Mouse (Mus musculus) stomach, postnatal 0 days (tissue): ENCODE results near the gene Iqch. TPM values are rescaled to one million over a fixed set of nuclear protein-coding genes. Genes with fewer than 3 reads are reported as not detected.

Source experiments
- ATAC-seq: fragments of 200-750 bp; cut with Nextera tagmentation; 2 replicates; pipeline ENCODE4 v1.8.0; 2017; ENCODE audit not compliant: low FRiP score, low TSS enrichment
- DNase-seq: peaks from one replicate; pipeline ENCODE4 v3.0.0-alpha.2; 2016; ENCODE audit warnings: low spot score
- H3K27ac ChIP-seq: fragments of 300-500 bp; sonication (generic); replicated peaks from 2 replicates; pipeline ENCODE4 v1.5.1; 2014; ENCODE audit warnings: mild to moderate bottlenecking, control low read depth
- H3K27me3 ChIP-seq: fragments of 300-500 bp; sonication (generic); 2 replicates; pipeline ENCODE4 v1.6.1; 2014; ENCODE audit warnings: low read length; ENCODE audit not compliant: control insufficient read depth, insufficient read depth
- H3K36me3 ChIP-seq: fragments of 300-500 bp; sonication (generic); 2 replicates; pipeline ENCODE4 v1.6.1; 2014; ENCODE audit warnings: low read length, mixed read lengths; ENCODE audit not compliant: control insufficient read depth, insufficient read depth
- H3K4me1 ChIP-seq: fragments of 300-500 bp; sonication (generic); replicated peaks from 2 replicates; pipeline ENCODE4 v1.6.1; 2014; ENCODE audit warnings: antibody characterized with exemption; ENCODE audit not compliant: control insufficient read depth, insufficient read depth
- H3K4me2 ChIP-seq: fragments of 300-500 bp; sonication (generic); replicated peaks from 2 replicates; pipeline ENCODE4 v1.6.1; 2014; ENCODE audit warnings: low read depth, mild to moderate bottlenecking, control low read depth, moderate library complexity
- H3K4me3 ChIP-seq: fragments of 300-500 bp; sonication (generic); 2 replicates; pipeline ENCODE4 v1.5.1; 2014; ENCODE audit warnings: low read depth, low read length, control low read depth
- H3K9ac ChIP-seq: fragments of 300-500 bp; sonication (generic); 2 replicates; pipeline ENCODE4 v1.6.1; 2014; ENCODE audit warnings: mild to moderate bottlenecking, low read length, control low read depth, mixed read lengths
- H3K9me3 ChIP-seq: fragments of 300-500 bp; sonication (generic); 2 replicates; pipeline ENCODE4 v1.6.1; 2016; ENCODE audit warnings: low read length; ENCODE audit not compliant: control insufficient read depth
- CTCF ChIP-seq: IDR thresholded peaks from 2 replicates; pipeline ENCODE4 v1.5.1; 2016; ENCODE audit warnings: antibody characterized with exemption, low read depth, mild to moderate bottlenecking, moderate library complexity
- EP300 ChIP-seq: optimal IDR thresholded peaks from 2 replicates; pipeline ENCODE3; 2016; ENCODE audit warnings: antibody characterized with exemption
- WGBS: fragments of 180-500 bp; shearing (Covaris S2); extraction: QIAGEN DNeasy Blood & Tissue Kit; methylation state at CpG from one replicate; pipeline ENCODE4 v1.1.7; 2014; 5-methylcytosine and 5-hydroxymethylcytosine counted together
- polyA plus RNA-seq: library from polyadenylated mRNA; unstranded; fragments of >200 nt; fragmentation: Nextera tagmentation; extraction: Ambion mirVana; gene quantifications from 2 replicates; pipeline ENCODE4 v1.2.1, GENCODE M21; 2015

The Iqch gene
- polyA plus RNA-seq, 1 experiment from 2014 or later, result not detected

DNA sequence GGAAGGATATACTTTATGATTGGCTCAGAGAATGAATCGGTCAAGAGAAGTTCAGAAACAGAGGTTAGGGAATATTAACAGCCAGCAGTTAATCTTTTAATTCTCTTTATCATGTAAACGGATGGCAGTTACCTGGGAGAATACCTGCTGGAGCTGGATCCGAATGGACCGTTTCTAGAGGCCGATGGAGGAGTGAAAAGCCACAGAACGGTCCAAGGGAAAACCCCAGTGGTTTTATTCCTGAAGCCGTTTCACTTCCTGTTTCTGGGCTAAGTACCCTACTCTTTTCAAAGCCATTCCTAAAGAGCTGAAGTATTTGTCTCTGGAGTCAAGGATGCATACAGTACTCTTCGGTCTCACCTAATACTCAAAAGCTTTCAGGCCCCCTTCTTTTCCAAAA lies 102.4 kb downstream of the Iqch start:
- no peak for TF ChIP-seq CTCF
- TF ChIP-seq EP300, result no peak
- Histone ChIP-seq H3K27ac (no peak overlapping the region), H3K36me3 (no peaks in the 10 kb centered on the region), H3K9ac (no peak overlapping the region), H3K4me3 (no peak overlapping the region), H3K4me2 (no peak overlapping the region), H3K27me3 (no peaks in the 10 kb centered on the region), H3K4me1 (no peaks in the 10 kb centered on the region), H3K9me3 (no peaks in the 10 kb centered on the region)
- 81% methylated on average over 8 of the region's 8 CpGs for WGBS
- DNase-seq (no peak), ATAC-seq (no peak)

GRCm38 (mm10) chr9:63495786-63496185 lies 106.5 kb downstream of the Iqch start:
- Histone ChIP-seq H3K36me3 (no peaks in the 10 kb centered on the region), H3K4me3 (no peak overlapping the region), H3K4me2 (no peak overlapping the region), H3K9me3 (no peaks in the 10 kb centered on the region), H3K27ac (no peak overlapping the region), H3K4me1 (no peaks in the 10 kb centered on the region), H3K9ac (no peak overlapping the region), H3K27me3 (no peaks in the 10 kb centered on the region)
- no peak for TF ChIP-seq CTCF
- no peak for TF ChIP-seq EP300
- 83% methylated on average over 2 of the region's 2 CpGs for WGBS
- ATAC-seq (no peak), DNase-seq (no peak)

DNA sequence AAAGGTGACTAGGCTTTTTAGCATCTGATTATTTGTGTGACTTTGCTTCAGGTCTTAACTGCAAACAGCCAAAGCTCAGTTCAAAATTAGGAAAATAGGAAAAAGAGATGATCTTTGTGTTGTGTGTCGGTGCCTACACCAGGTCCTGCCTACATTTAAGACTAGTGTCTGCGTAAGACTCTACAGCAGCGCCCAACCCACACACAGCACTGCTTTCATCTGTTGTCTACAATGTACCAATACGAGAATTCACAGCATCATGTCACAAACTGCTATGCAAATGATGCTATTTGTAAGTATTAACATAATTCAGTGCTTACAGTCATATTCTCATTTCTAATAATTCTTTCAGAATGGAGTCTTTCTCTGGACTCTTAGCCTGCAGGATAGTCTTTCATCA lies 108.5 kb downstream of the Iqch start:
- Histone ChIP-seq H3K9ac (no peak overlapping the region), H3K36me3 (no peaks in the 10 kb centered on the region), H3K4me1 (no peaks in the 10 kb centered on the region), H3K27me3 (no peaks in the 10 kb centered on the region), H3K9me3 (no peaks in the 10 kb centered on the region), H3K4me2 (no peak overlapping the region), H3K4me3 (no peak overlapping the region), H3K27ac (no peak overlapping the region)
- ATAC-seq, result no peak
- no peak for DNase-seq
- TF ChIP-seq CTCF, result no peak
- WGBS, result 94% methylated on average over 4 of the region's 4 CpGs

- 27% methylated on average over 9 of the region's 9 CpGs for WGBS
- H3K27ac ChIP-seq, result no peak overlapping the region
- no peak for DNase-seq
Observed at GRCm38 (mm10) chr9:63492291-63492690, 110.0 kb downstream of the Iqch start.

GRCm38 (mm10) chr9:63490521-63491307 lies 111.6 kb downstream of the Iqch start:
- no peaks in the 10 kb centered on the region for H3K9me3 ChIP-seq
- 73% methylated on average over 12 of the region's 12 CpGs for WGBS
- H3K36me3 ChIP-seq, result no peaks in the 10 kb centered on the region
- H3K27me3 ChIP-seq, result no peaks in the 10 kb centered on the region
- H3K4me1 ChIP-seq, result no peaks in the 10 kb centered on the region
- no peak overlapping the region for H3K4me2 ChIP-seq
- DNase-seq, result no peak
- no peak overlapping the region for H3K27ac ChIP-seq
- no peak overlapping the region for H3K9ac ChIP-seq
- H3K4me3 ChIP-seq, result no peak overlapping the region
- ATAC-seq, result no peak
- TF ChIP-seq EP300 (no peak), CTCF (no peak)

More at GRCm38 (mm10) chr9:63492291-63492690, 110.0 kb downstream of the Iqch start:
- Histone ChIP-seq H3K9me3 (no peaks in the 10 kb centered on the region), H3K4me1 (no peaks in the 10 kb centered on the region), H3K4me3 (no peak overlapping the region), H3K27me3 (no peaks in the 10 kb centered on the region), H3K4me2 (no peak overlapping the region), H3K9ac (no peak overlapping the region), H3K36me3 (no peaks in the 10 kb centered on the region)
- no peak for ATAC-seq
- TF ChIP-seq EP300 (no peak), CTCF (no peak)

DNA sequence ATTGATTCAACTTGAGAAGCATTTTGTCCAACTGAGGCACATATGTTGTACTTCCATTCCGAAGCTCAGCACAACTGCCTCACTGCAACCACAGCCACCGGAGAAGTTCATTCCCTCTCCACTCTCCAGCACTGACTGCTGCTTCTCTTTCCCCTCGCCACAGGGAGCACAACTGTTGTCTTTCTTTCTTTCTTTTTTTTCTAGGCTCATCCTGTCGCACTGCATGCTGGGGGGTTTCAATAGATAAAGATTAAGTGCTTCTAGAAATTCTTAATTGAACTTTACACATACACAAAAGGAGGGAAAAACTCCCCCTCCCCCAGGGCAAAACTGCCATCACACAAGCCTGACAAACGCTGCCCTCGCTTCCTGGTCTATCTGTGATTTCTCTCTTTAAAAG lies 113.1 kb downstream of the Iqch start:
- WGBS, result 65% methylated on average over 6 of the region's 6 CpGs
- TF ChIP-seq EP300 (no peak), CTCF (no peak)

More for the DNA sequence above, 113.1 kb downstream of the Iqch start:
- ATAC-seq, result no peak
- DNase-seq, result no peak
- Histone ChIP-seq H3K27me3 (no peaks in the 10 kb centered on the region), H3K27ac (no peak overlapping the region), H3K9ac (no peak overlapping the region), H3K4me1 (no peaks in the 10 kb centered on the region), H3K36me3 (no peaks in the 10 kb centered on the region), H3K9me3 (no peaks in the 10 kb centered on the region), H3K4me3 (no peak overlapping the region), H3K4me2 (no peak overlapping the region)
